Mouse (Mus musculus) embryonic facial prominence, embryonic 15.5 days (tissue): Measurements from ENCODE around the gene Tbc1d12. TPM values are rescaled to one million over a fixed set of nuclear protein-coding genes. Genes with fewer than 3 reads are reported as not detected.

Experiments
- ATAC-seq: fragments of 200-750 bp; cut with Nextera tagmentation; 2 replicates; pipeline ENCODE4 v1.8.0; 2017; ENCODE audit warnings: low read depth, moderate TSS enrichment; ENCODE audit not compliant: insufficient number of reproducible peaks, low FRiP score, low TSS enrichment
- H3K27ac ChIP-seq: fragments of 300-500 bp; sonication (generic); replicated peaks from 2 replicates; pipeline ENCODE4 v1.5.1; 2015; ENCODE audit warnings: mild to moderate bottlenecking, inconsistent platforms
- H3K27me3 ChIP-seq: fragments of 300-500 bp; sonication (generic); 2 replicates; pipeline ENCODE4 v1.6.1; 2015; ENCODE audit warnings: inconsistent platforms
- H3K36me3 ChIP-seq: fragments of 300-500 bp; sonication (generic); 2 replicates; pipeline ENCODE4 v1.6.1; 2015; ENCODE audit warnings: mild to moderate bottlenecking, inconsistent platforms
- H3K4me1 ChIP-seq: fragments of 300-500 bp; sonication (generic); 2 replicates; pipeline ENCODE4 v1.6.1; 2015; ENCODE audit warnings: inconsistent platforms
- H3K4me2 ChIP-seq: fragments of 300-500 bp; sonication (generic); replicated peaks from 2 replicates; pipeline ENCODE4 v1.6.1; 2015; ENCODE audit warnings: mild to moderate bottlenecking, inconsistent platforms
- H3K4me3 ChIP-seq: fragments of 300-500 bp; sonication (generic); replicated peaks from 2 replicates; pipeline ENCODE4 v1.5.1; 2015; ENCODE audit warnings: mild to moderate bottlenecking, inconsistent platforms
- H3K9ac ChIP-seq: fragments of 300-500 bp; sonication (generic); 2 replicates; pipeline ENCODE4 v1.6.1; 2015; ENCODE audit warnings: inconsistent platforms
- H3K9me3 ChIP-seq: fragments of 300-500 bp; sonication (generic); replicated peaks from 2 replicates; pipeline ENCODE4 v1.6.1; 2016; ENCODE audit warnings: inconsistent platforms
- WGBS: fragments of 180-500 bp; shearing (Covaris S2); methylation state at CpG from one replicate; pipeline ENCODE4 v1.1.7; 2015; 5-methylcytosine and 5-hydroxymethylcytosine counted together
- polyA plus RNA-seq: library from polyadenylated mRNA; unstranded; fragments of >200 nt; fragmentation: Nextera tagmentation; extraction: Ambion mirVana; gene quantifications from 2 replicates; pipeline ENCODE4 v1.2.1, GENCODE M21; 2015

Gene Tbc1d12
- polyA plus RNA-seq = 2.8 and 3.6 TPM in 2 replicates

DNA sequence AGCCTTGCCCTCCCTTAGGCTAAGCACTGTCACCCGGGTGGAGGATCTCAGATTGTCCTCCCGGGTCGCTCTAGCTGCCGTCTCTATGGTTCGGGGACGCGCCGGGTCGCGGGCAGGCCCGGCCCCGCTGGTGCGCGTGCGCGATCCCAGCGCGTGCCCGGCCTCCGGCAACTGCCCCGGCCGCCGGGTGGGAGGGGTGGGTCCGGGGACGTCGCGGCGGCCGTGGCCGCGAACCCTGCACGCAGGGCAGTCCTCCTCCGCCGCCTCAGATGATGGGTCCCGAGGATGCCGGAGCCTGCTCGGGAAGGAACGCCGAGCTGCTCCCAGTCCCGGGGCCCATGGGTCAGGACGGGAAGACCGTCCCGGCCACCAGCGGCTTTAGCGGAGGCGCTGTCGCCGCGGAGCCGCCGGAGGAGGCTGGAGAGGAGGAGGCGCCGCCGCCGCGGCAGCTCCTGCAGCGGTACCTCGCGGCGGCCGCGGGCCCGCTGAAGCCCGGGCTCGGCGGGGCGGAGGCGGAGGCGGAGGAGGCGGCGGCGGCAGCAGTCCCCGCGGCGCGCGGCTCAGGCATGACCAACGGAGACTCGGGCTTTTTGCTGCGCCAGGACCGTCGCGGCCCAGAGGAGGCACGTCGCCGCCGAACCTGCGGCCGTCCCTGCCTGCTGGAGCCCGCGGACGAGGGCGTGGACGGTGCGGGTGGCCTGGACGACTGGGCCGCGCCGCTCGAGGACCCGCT lies at the start of gene Tbc1d12:
Gene Tbc1d12 (plus strand): TSS at position 142 of the 733 bp plus-strand sequence.
- ATAC-seq = peak; percentile 89
- H3K27me3 ChIP-seq = no peaks in the 10 kb centered on the region
- H3K27ac ChIP-seq = peak within 1 kb of the TSS; percentile 88
- peak within 1 kb of the TSS; percentile 72 for H3K4me2 ChIP-seq
- H3K4me3 ChIP-seq = peak within 1 kb of the TSS; percentile 80
- no peaks in the 10 kb centered on the region for H3K9me3 ChIP-seq
- peaks cover 12% of the 10 kb centered on the region; the same call in 1 of the 2 replicates for H3K4me1 ChIP-seq
- H3K9ac ChIP-seq = peak within 1 kb of the TSS; percentile 72
- WGBS = under 1% methylated on average over 85 of the region's 101 CpGs
- H3K36me3 ChIP-seq = no peaks in the 10 kb centered on the region

GRCm38 (mm10) chr19:38787756-38788155 lies 48.6 kb upstream of the Tbc1d12 start:
- no peak for ATAC-seq
- H3K4me1 ChIP-seq = no peaks in the 10 kb centered on the region
- 85% methylated on average over 6 of the region's 6 CpGs for WGBS
- no peak overlapping the region for H3K9ac ChIP-seq
- no peak overlapping the region for H3K4me3 ChIP-seq
- H3K27ac ChIP-seq = no peak overlapping the region
- H3K4me2 ChIP-seq = no peak overlapping the region
- peaks cover 38% of the 10 kb centered on the region for H3K36me3 ChIP-seq
- H3K9me3 ChIP-seq = no peaks in the 10 kb centered on the region
- no peaks in the 10 kb centered on the region for H3K27me3 ChIP-seq

- H3K36me3 ChIP-seq = peaks cover 81% of the 10 kb centered on the region
These were observed 42.8 kb upstream of the Tbc1d12 start for GRCm38 (mm10) chr19:38793563-38794045.

GRCm38 (mm10) chr19:38796546-38796945 lies 39.8 kb upstream of the Tbc1d12 start:
- no peak overlapping the region for H3K9ac ChIP-seq
- 86% methylated on average over 5 of the region's 5 CpGs for WGBS
- H3K27me3 ChIP-seq = no peaks in the 10 kb centered on the region
- H3K27ac ChIP-seq = no peak overlapping the region
- peaks cover 71% of the 10 kb centered on the region for H3K36me3 ChIP-seq
- no peak for ATAC-seq
- H3K4me1 ChIP-seq = no peaks in the 10 kb centered on the region
- H3K9me3 ChIP-seq = no peaks in the 10 kb centered on the region
- H3K4me3 ChIP-seq = no peak overlapping the region
- no peak overlapping the region for H3K4me2 ChIP-seq

More at GRCm38 (mm10) chr19:38793563-38794045, 42.8 kb upstream of the Tbc1d12 start:
- Histone ChIP-seq H3K4me3 (no peak overlapping the region), H3K27ac (no peak overlapping the region), H3K9me3 (no peaks in the 10 kb centered on the region), H3K9ac (no peak overlapping the region), H3K4me2 (no peak overlapping the region), H3K4me1 (no peaks in the 10 kb centered on the region), H3K27me3 (no peaks in the 10 kb centered on the region)
- WGBS = 92% methylated on average over 7 of the region's 7 CpGs
- no peak; the same call in 1 of the 2 replicates for ATAC-seq

DNA sequence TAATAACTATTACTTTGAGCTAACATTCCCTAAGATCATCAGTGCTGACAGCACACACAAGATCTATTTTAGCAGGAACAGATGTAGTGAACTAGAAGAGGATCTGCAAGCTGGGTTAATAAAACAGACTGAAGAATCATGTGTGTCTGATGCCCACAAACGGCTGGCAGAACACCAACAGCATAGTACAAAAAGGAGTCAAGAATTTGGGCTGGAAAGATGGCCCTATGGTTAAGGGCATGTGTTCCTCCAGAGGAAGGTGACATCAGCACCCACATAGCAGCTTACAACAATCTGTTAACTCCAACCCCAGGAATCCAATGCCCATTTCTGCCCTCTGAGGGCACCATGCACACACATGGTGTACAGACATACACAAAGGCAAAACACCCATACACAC lies 38.1 kb upstream of the Tbc1d12 start:
- 61% methylated on average over 1 of the region's 1 CpGs for WGBS
- H3K27me3 ChIP-seq = no peaks in the 10 kb centered on the region
- no peak overlapping the region for H3K27ac ChIP-seq
- no peak overlapping the region for H3K4me3 ChIP-seq
- no peak overlapping the region for H3K9ac ChIP-seq
- H3K9me3 ChIP-seq = no peaks in the 10 kb centered on the region
- peaks cover 76% of the 10 kb centered on the region for H3K36me3 ChIP-seq
- ATAC-seq = no peak
- H3K4me2 ChIP-seq = no peak overlapping the region
- H3K4me1 ChIP-seq = no peaks in the 10 kb centered on the region

DNA sequence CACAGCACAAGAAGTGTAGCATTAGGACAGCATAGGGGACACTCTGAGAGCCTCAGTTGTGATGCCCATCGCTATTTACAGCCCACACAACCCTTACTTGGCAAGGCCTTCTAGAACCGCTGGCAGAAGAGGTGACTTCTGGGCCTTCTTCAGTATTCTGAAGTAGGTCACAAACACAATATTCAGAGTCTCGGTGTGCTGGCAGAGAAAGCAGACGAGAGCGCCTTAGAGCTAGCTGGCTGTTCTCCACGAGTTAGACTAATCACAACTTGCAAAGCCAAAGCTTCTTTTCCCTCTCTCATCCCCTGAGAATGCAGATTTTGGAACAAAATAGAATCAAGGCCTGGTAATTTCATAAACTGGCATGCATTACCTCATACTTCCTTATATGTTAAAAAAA lies 37.6 kb upstream of the Tbc1d12 start:
- 78% methylated on average over 6 of the region's 6 CpGs for WGBS
- H3K36me3 ChIP-seq = peaks cover 76% of the 10 kb centered on the region

DNA sequence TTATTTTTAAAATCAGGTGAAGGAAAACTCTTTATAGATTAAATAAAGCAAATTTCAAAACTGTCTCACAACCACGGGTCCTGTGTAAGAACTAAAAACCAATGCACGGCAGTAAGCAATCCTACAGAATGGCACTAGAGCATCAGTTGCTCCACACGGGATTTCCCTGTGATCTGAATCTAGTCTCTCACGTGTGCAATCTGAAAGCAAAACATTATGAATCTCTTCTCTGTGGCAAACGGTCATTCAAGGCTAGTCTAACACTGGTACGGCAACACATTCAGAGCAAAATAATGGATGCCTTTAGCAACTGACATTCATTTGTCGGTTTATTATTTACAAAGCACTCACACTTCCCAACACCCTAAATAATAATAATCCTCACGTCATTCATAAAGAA lies 18.2 kb upstream of the Tbc1d12 start:
- no peak overlapping the region for H3K27ac ChIP-seq
- H3K4me1 ChIP-seq = peaks cover 10% of the 10 kb centered on the region
- ATAC-seq = no peak
- H3K36me3 ChIP-seq = peaks cover 20% of the 10 kb centered on the region
- WGBS = 30% methylated on average over 8 of the region's 8 CpGs
- peak overlapping the region; percentile 60 for H3K4me2 ChIP-seq
- no peaks in the 10 kb centered on the region for H3K27me3 ChIP-seq
- peak overlapping the region; percentile 83 for H3K4me3 ChIP-seq
- H3K9me3 ChIP-seq = no peaks in the 10 kb centered on the region
- peak overlapping the region; percentile 53 for H3K9ac ChIP-seq

More for the DNA sequence above, 37.6 kb upstream of the Tbc1d12 start:
- Histone ChIP-seq H3K4me3 (no peak overlapping the region), H3K4me1 (no peaks in the 10 kb centered on the region), H3K9ac (no peak overlapping the region), H3K9me3 (no peaks in the 10 kb centered on the region), H3K27me3 (no peaks in the 10 kb centered on the region), H3K4me2 (no peak overlapping the region), H3K27ac (no peak overlapping the region)
- ATAC-seq = no peak

GRCm38 (mm10) chr19:38818766-38819426 lies 17.5 kb upstream of the Tbc1d12 start, which contains the start of gene Noc3l:
Gene Noc3l, minus strand, starts transcription at chr19:38819237.
- under 1% methylated on average over 38 of the region's 38 CpGs for WGBS
- peak within 1 kb of the TSS; percentile 53 for H3K9ac ChIP-seq
- peaks cover 10% of the 10 kb centered on the region for H3K4me1 ChIP-seq
- H3K4me2 ChIP-seq = peak within 1 kb of the TSS; percentile 60
- H3K9me3 ChIP-seq = no peaks in the 10 kb centered on the region
- peaks cover 18% of the 10 kb centered on the region for H3K36me3 ChIP-seq
- H3K27ac ChIP-seq = peak within 1 kb of the TSS; percentile 75
- peak; percentile 92 for ATAC-seq
- peak within 1 kb of the TSS; percentile 83 for H3K4me3 ChIP-seq
- H3K27me3 ChIP-seq = no peaks in the 10 kb centered on the region

GRCm38 (mm10) chr19:38819427-38819802 lies 17.0 kb upstream of the Tbc1d12 start:
- Histone ChIP-seq H3K9me3 (no peaks in the 10 kb centered on the region), H3K4me2 (peak overlapping the region; percentile 60), H3K4me3 (peak overlapping the region; percentile 83), H3K4me1 (peaks cover 10% of the 10 kb centered on the region), H3K9ac (peak overlapping the region; percentile 53), H3K27me3 (no peaks in the 10 kb centered on the region), H3K27ac (peak overlapping the region; percentile 75), H3K36me3 (peaks cover 13% of the 10 kb centered on the region)
- peak; percentile 51 for ATAC-seq
- WGBS = 12% methylated on average over 16 of the region's 16 CpGs

- H3K4me3 ChIP-seq = no peak overlapping the region
- 74% methylated on average over 4 of the region's 4 CpGs for WGBS
- no peak overlapping the region for H3K9ac ChIP-seq
- H3K27ac ChIP-seq = no peak overlapping the region
- H3K4me1 ChIP-seq = peaks cover 10% of the 10 kb centered on the region
- ATAC-seq = no peak
- H3K36me3 ChIP-seq = peaks cover 4% of the 10 kb centered on the region; the same call in 1 of the 2 replicates
- H3K27me3 ChIP-seq = no peaks in the 10 kb centered on the region
- no peaks in the 10 kb centered on the region for H3K9me3 ChIP-seq
- no peak overlapping the region for H3K4me2 ChIP-seq
These were observed 16.1 kb upstream of the Tbc1d12 start for GRCm38 (mm10) chr19:38820186-38820804.

DNA sequence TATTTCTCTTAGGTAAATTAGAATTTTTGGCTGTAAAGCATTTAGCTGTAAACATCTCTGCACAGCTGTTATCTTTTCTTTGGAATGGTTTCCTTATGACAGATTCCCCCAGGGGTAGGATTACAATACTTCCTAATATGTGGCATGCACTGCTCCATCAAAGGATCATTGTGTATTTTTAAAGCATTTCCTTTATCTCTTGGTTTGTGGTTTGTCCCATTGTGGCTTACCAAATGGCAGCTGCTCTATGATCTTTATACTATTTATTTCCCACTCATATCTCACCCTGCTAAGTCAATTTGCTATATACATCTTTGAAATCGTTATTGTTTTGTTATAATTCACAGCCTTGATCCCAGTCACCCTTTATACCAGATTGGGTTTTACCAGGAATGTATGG lies 3.2 kb upstream of the Tbc1d12 start:
- Histone ChIP-seq H3K4me2 (no peak overlapping the region), H3K27me3 (no peaks in the 10 kb centered on the region), H3K9me3 (no peaks in the 10 kb centered on the region), H3K4me1 (peaks cover 9% of the 10 kb centered on the region; the same call in 1 of the 2 replicates), H3K36me3 (no peaks in the 10 kb centered on the region), H3K4me3 (no peak overlapping the region), H3K9ac (no peak overlapping the region), H3K27ac (no peak overlapping the region)
- WGBS = 15% methylated on average over 1 of the region's 1 CpGs
- ATAC-seq = no peak
